Mouse (Mus musculus) MEL-GATA-1-ER (cell line): ENCODE data around the gene Cux2.

ENCODE experiments used
- DNase-seq: peaks from one replicate; pipeline ENCODE4 v3.0.0-alpha.2; 2012; ENCODE audit warnings: low read depth; ENCODE audit errors: extremely low read depth

Gene Cux2

GRCm38 (mm10) chr5:122060767-122061333, 10.9 kb upstream of the Cux2 start:
- peak; percentile 92 for DNase-seq

GRCm38 (mm10) chr5:122059060-122060017, 9.4 kb upstream of the Cux2 start:
- DNase-seq = no peak

DNA sequence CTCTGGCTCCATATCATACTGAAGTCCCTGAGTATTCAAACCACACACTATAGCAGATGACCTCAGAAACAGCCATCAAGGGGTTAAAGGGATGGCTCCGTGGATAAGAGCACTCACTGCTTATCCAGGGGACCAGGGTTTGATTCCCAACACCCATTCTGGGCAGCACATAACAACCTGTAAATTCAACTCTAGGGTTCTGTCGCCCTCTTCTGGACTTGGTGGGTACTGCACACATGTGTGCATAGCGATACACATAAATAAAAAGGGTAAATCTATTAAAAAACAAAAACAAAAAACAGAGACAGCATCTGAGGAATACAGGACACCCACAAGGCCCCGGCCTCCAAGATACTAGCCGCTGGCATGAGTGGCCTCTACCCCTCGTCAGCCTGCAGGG, 7.7 kb upstream of the Cux2 start:
- DNase-seq = no peak

DNA sequence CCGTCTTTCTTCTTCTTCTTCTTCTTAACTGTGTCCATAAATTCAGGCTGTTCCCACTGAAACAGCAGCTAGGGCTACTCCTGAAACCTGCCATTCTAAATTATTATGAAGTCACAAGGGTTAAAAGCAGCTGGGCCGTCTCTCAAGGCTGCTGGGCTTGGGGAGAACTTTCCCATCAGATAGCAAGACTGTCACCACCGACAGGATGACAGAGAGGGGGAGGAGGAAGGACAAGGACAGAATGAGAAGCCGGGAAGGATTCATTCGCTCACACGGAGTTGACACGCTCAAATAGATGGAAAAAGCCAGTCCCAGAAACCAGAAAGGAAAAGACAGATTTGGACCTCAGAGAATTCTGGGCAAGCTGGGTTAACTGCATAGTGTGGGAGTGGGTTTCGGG, 6.7 kb upstream of the Cux2 start:
- no peak for DNase-seq

- DNase-seq = no peak
Measured at GRCm38 (mm10) chr5:122054130-122054843, 4.4 kb upstream of the Cux2 start.

GRCm38 (mm10) chr5:122053587-122053986, 3.7 kb upstream of the Cux2 start:
- no peak for DNase-seq

GRCm38 (mm10) chr5:122050832-122051105, 867 bp upstream of the Cux2 start:
- DNase-seq = no peak

DNA sequence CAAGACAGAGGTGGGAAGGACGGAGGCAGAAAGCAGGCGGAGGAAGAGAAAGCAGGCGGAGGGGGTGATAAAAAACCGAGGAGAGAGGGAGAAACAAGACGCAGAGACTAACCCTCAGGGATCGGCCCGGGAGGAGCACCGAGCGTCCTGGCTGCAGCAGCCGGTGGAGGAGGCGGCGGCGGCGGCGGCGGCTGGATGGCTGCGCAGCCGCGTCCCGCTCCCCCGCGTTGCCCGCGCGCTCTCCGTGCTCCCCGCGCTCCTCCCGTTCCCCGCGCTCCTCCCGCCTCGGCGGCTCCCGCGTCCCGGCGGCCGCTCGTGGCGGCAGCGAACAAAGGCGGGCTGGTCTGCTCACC, 262 bp downstream of the Cux2 start:
- no peak for DNase-seq

- DNase-seq = no peak
Measured at GRCm38 (mm10) chr5:122048686-122049663, 927 bp downstream of the Cux2 start.

DNA sequence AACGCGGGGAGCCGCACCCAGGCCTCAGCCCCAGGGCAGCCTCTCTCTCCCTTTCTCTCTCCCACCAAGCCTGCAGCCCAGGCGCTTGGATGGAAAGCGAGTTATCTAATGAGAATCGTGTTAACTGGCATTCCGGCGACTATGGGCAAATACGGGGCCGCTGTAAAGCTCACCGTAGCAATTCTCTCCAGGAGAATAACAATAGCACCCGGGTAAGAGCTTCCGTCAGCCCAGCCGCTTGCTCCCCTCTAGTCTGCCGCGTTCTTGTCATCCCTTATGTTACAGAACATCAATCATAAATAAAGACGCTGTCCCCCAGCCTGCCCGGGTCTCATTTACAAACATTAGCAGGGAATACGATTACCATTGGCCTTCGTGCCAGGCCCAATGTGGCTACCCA, 1.6 kb downstream of the Cux2 start:
- DNase-seq = no peak

GRCm38 (mm10) chr5:122047791-122048190, 2.1 kb downstream of the Cux2 start:
- DNase-seq = no peak

- DNase-seq = no peak
Measured at GRCm38 (mm10) chr5:122043567-122043966, 6.3 kb downstream of the Cux2 start.

GRCm38 (mm10) chr5:122035278-122035677, 14.6 kb downstream of the Cux2 start:
- no peak for DNase-seq

- no peak for DNase-seq
Measured at GRCm38 (mm10) chr5:122033167-122033478, 16.8 kb downstream of the Cux2 start.

DNA sequence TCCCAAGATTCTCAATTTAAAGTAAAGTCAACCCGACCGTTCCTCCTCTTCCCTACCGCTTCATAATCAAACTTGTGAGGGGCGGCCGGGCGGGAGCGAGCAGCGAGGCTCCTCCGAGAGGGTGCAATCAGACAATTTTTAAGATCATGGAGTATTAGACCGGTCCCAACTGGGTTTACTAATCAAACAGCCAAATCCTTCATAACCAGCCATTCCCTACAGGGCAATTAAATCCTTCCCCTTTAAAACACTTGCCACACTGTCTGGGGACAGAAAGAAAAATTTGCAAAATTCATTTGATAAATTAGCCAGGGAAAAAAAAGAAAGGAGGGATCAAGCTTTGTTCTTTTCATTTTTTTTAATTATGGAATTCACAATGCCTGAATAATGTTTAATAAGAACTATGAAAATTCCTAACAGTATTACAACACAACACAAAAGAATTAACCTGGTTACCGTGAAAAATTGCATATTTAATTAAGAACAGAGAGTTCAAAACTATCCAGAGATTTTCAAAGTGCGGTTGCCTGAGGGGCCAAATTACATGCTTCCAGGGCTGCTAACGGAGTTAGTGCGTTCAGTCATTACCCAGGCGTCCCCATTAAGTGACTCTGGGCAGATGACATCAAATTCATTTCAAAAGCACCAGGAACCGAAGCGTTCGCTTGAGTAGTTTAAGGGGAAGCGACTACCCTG, 17.3 kb downstream of the Cux2 start:
- no peak for DNase-seq

DNA sequence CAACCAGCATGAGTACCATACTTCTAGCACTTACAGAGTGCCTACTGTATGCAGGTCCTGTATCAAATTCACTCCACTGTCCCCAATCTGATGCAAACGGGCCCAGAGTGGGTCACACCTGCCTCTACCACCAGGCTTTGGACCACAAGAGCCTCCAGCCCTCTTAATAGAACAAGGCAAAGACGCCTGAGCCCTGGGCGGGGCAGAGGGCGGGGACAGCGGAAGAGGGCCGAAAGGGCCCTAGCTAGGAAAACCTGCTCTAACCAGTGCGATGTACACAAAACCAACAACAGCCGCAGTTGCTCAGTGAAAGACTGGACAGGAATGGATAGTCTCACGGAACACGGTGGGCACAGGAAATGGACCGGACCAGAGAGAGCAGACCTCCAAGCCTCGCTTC, 18.8 kb downstream of the Cux2 start:
- DNase-seq = no peak

GRCm38 (mm10) chr5:122030640-122031039, 19.3 kb downstream of the Cux2 start:
- no peak for DNase-seq

DNA sequence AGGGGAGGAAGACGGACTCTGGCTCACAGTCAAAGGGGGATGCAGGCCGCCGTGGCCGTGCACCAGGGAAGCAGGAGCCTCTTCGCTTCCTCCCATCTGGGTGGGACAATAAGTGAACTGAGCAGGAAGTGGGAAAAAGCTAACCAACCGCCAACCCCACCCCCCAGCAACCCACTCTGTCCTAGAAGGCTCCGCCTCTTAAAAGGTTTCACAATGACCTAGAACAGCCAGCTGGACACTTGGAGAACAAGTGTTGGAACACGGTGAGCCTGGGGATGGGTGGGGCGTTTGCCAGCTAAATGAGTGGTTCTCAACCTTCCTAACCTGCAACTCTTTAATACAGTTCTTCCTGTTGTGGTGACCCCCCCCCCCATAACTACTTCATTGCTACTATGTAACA, 23.1 kb downstream of the Cux2 start:
- no peak for DNase-seq

DNA sequence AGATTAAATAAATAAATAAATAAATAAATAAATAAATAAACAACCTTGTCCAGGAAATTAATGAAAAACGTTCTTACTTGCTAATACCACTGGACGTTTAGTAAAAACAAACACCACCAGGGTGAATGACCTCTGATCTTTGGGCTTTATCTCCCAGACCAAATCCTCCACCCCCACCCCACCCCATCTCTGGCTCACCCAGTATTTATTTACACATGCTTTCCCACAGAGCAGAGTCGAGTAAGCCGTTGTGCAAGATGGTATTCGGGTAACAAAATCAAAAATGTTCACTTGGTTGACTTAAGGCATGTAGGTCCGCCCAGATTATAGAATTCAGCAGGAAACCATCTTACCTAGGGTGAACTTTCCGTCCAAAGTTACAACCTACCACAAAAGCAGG, 23.6 kb downstream of the Cux2 start:
- DNase-seq = no peak

DNA sequence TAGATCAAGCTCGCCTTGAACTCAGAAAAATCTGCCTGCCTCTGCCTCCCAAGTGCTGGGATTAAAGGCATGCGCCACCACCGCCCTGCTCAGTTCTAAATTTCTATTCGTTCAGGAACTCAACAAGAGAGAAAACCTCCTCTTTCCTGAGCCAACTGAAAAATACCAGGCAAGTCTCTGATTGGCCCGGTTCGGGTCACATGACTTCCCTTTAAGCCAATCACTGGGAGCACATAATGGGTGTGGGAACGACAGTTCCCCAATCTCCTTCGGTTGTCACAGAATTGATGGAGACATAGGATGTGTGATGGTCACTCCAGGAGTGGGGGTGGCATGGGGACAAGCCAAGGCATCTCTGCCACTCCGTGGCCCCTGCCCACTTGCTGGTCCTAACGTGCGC, 24.8 kb downstream of the Cux2 start:
- no peak for DNase-seq

DNA sequence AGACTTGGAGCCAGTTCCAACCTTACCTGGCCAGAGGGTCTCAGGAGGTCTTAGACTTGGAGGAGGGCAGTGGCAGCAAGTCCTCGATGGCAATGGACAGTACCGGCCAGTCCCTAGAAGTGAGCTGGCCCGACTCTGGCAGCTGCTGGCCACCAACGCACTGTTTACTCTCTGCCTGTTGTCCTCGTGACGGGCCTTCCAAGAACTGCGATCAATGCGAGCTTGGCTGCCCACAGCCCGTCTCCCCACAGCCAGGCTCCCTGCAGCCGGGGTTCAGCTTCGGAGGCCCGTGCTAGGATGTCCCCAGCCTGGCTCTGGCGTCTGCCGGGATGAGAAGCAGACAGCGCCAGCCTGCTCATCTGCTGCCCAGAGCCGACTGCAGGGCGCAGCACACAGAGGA, 30.6 kb downstream of the Cux2 start:
- DNase-seq = no peak
